Mouse (Mus musculus) thymus, adult 2 months (tissue): ENCODE measurements around the gene Pnisr. TPM values are rescaled to one million over a fixed set of nuclear protein-coding genes. Genes with fewer than 3 reads are reported as not detected.

Experiments
- DNase-seq: peaks from one replicate; pipeline ENCODE4 v3.0.0; 2021
- H3K27ac ChIP-seq: fragments of 200-500 bp; 2 replicates; pipeline ENCODE4 v1.5.1; 2012; ENCODE audit warnings: low read length, control low read depth; ENCODE audit not compliant: control insufficient read depth, insufficient read depth
- H3K27me3 ChIP-seq: fragments of 200-500 bp; 2 replicates; pipeline ENCODE4 v1.6.1; 2012; ENCODE audit warnings: mild to moderate bottlenecking, low read length, moderate library complexity, mixed read lengths; ENCODE audit not compliant: control insufficient read depth, insufficient read depth
- H3K36me3 ChIP-seq: fragments of 200-500 bp; 2 replicates; pipeline ENCODE4 v1.6.1; 2012; ENCODE audit warnings: mild to moderate bottlenecking, low read length, moderate library complexity; ENCODE audit not compliant: control insufficient read depth, insufficient read depth
- H3K4me1 ChIP-seq: fragments of 200-500 bp; replicated peaks from 2 replicates; pipeline ENCODE4 v1.6.1; 2012; ENCODE audit warnings: low read length; ENCODE audit not compliant: control insufficient read depth, insufficient read depth
- H3K4me3 ChIP-seq: fragments of 200-500 bp; 2 replicates; pipeline ENCODE4 v1.5.1; 2012; ENCODE audit warnings: mild to moderate bottlenecking, low read length, control low read depth, moderate library complexity; ENCODE audit not compliant: control insufficient read depth, insufficient read depth
- CTCF ChIP-seq: fragments of 200-500 bp; IDR thresholded peaks from 2 replicates; pipeline ENCODE4 v1.5.1; 2012; ENCODE audit warnings: mild to moderate bottlenecking, control low read depth, low read length, moderate library complexity, borderline replicate concordance; ENCODE audit not compliant: control insufficient read depth, poor library complexity, insufficient read depth; ENCODE audit errors: extremely low read depth
- POLR2A ChIP-seq: fragments of 200-500 bp; IDR thresholded peaks from 2 replicates; pipeline ENCODE4 v1.6.1; 2012; ENCODE audit warnings: mild to moderate bottlenecking, low read length, control low read depth, moderate library complexity; ENCODE audit not compliant: control insufficient read depth, poor library complexity, insufficient read depth; ENCODE audit errors: extremely low read depth
- WGBS: fragments of 180-500 bp; shearing (Covaris S2); methylation state at CpG from one replicate; pipeline ENCODE4 v1.1.7; 2018; 5-methylcytosine and 5-hydroxymethylcytosine counted together
- polyA plus RNA-seq: library from polyadenylated mRNA; depleted of rRNA; stranded (reverse); fragments of >200 nt; gene quantifications from 2 replicates; pipeline ENCODE4 v1.2.3, GENCODE M21; 2012; rRNA removed

Pnisr gene
- 122 TPM in 2 replicates for polyA plus RNA-seq

DNA sequence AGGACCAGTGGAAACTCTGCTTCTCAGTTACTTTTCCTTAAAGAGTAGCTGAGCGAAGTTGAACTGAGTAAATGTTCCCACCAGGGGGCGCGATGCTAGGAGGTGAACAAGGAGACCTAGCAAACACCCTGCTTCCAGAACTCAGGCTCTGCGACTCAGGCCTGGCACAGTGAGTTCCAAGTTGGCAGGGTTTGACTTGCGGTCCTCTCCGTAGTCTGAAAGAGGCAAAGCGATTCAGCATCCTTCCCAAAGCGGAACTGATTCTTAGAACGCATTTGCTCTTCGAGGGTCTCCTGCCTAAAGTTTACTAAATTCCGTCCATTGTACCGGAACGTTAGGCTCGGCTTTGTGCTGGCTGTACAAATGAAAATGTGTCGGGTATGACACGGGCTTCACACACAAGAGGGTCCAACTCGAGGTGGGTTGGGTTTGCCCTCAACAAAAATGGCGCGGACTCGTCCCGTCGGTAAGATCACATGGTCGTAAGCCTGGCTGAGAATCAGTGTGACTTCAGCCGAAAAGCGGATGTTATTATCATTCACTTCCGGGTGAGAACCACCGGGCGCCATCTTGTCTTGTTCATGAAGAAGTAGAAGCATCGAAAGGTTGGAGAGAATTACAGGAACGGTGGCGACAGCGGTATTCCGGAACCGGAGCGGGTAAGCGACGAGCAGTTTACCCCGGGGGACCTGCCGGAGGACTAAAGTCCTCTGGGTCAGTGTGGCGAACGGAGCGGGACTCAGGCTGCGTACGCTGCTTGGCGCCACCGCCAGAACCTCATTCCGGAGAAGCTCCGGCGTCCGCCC, at the start of gene Pnisr:
Pnisr (plus strand) TSS at position 103 of the 806 bp plus-strand sequence.
- H3K4me3 ChIP-seq = peak within 1 kb of the TSS; percentile 92
- WGBS = under 1% methylated on average over 50 of the region's 50 CpGs

DNA sequence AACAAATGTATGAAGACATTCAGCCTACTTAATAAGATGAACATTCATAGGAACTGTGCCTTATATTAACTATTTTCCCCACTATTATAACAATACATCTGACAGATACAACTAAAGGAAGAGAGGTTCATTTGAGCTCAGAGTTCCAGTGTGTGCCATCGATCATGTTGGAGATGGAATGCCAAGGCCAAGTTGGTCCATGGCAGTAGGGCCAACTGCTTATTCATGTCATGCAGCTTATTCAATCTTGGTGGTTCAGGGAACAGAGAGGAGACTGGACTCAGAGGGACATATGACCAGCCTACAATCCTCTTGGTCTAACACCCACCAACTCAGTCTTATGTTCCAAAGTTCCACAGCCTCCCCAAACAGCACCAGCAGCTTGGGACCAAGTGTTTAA, 46.4 kb upstream of the Pnisr start:
- H3K36me3 ChIP-seq = peaks cover 19% of the 10 kb centered on the region
- WGBS = 100% methylated on average over 1 of the region's 1 CpGs
- H3K27me3 ChIP-seq = no peaks in the 10 kb centered on the region
- no peak overlapping the region for H3K4me3 ChIP-seq
- no peak overlapping the region for H3K27ac ChIP-seq
- DNase-seq = no peak
- TF ChIP-seq CTCF = no peak
- no peak for TF ChIP-seq POLR2A
- H3K4me1 ChIP-seq = no peaks in the 10 kb centered on the region

More for the DNA sequence above, at the start of gene Pnisr:
- Histone ChIP-seq H3K4me1 (peaks cover 3% of the 10 kb centered on the region), H3K36me3 (no peaks in the 10 kb centered on the region), H3K27ac (peak within 1 kb of the TSS; percentile 88), H3K27me3 (no peaks in the 10 kb centered on the region)
- peak; percentile 91 for DNase-seq
- TF ChIP-seq CTCF = peak; percentile 83; the same call in 1 of the 2 replicates
- no peak for TF ChIP-seq POLR2A

DNA sequence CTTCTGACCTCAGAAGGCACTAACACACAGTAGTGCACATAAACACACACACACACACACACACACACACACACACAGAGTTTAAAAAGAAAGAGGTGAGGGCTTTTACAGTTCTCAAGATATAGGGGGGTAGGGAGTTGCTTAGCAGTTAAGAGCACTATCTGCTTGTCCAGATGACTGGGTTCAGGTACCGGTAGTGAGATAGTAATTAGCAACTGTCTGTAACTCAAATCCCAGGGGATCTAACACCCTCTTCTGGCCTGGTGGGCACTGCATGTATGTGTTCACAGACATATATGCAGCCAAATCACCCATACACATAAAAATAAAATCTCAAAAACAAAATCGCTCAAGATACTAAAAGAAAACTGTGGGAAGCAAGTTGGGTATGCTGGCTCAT, 45.8 kb upstream of the Pnisr start:
- 97% methylated on average over 2 of the region's 2 CpGs for WGBS
- no peak overlapping the region for H3K27ac ChIP-seq
- H3K4me3 ChIP-seq = no peak overlapping the region
- peaks cover 19% of the 10 kb centered on the region for H3K36me3 ChIP-seq
- H3K4me1 ChIP-seq = no peaks in the 10 kb centered on the region
- no peaks in the 10 kb centered on the region for H3K27me3 ChIP-seq
- TF ChIP-seq POLR2A (no peak), CTCF (no peak)
- DNase-seq = no peak

DNA sequence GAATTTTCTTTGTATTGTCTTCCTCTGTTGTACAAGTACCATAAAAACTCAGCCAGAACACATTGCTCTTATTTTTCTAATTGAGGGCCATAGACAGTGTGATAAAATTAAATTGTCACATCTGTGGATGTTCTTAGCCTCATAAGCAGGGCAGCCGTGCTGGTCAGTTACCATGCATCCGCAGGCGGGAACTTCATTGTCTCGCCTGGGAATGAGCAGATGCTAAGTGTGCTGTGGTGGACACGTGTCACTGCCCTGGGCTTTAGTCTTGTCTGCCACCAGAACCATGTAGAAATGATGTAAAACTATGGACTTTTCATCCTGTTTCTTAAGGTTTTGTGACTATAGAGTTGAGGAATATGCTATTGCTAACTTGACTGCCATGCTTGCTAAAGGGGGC, 40.2 kb upstream of the Pnisr start:
- H3K27ac ChIP-seq = no peak overlapping the region
- no peaks in the 10 kb centered on the region for H3K4me1 ChIP-seq
- H3K4me3 ChIP-seq = no peak overlapping the region
- WGBS = 96% methylated on average over 5 of the region's 5 CpGs
- no peaks in the 10 kb centered on the region for H3K27me3 ChIP-seq
- TF ChIP-seq CTCF = no peak
- no peak for TF ChIP-seq POLR2A
- H3K36me3 ChIP-seq = peaks cover 5% of the 10 kb centered on the region
- no peak for DNase-seq

DNA sequence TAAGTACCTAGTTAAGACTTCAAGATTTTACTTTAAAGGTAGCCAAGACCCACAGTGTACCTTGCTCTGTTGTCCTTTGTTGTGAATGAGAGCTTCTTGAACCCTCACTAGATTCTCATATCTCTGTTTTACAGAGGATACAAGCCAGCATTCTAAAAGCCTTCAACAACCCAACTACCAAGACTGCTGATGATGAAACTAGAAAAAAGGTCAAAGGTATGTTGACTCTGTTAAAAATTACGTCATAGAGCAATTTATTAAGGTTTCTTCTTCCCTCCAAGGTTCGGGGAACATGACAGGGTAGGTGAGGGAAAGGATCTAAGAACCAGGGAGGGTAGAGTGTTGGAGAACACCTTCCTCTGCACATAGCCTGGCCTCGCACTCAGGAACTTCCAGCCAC, 36.8 kb upstream of the Pnisr start:
- no peaks in the 10 kb centered on the region for H3K27me3 ChIP-seq
- H3K4me3 ChIP-seq = no peak overlapping the region
- no peak for DNase-seq
- H3K4me1 ChIP-seq = no peaks in the 10 kb centered on the region
- TF ChIP-seq POLR2A (no peak), CTCF (no peak)
- no peaks in the 10 kb centered on the region for H3K36me3 ChIP-seq
- 89% methylated on average over 3 of the region's 3 CpGs for WGBS
- H3K27ac ChIP-seq = no peak overlapping the region

DNA sequence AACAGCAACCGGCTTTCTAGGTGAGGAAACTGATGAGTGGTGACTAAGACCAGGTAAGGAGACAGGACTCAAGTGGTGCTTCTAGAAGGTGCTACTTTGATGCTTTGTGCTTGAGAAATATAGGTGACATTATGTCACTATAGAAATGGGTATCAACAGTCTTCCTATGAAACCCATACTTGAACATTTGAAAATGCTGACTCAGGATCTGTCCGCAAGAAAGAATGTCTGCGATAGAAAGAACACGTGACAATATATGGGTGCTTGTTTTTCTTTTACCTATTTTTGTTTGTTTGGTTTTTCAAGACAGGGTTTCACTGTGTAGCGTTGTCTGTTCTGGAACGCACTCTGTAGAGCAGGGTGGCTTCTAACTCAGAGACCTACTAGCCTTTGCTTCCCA, 34.7 kb upstream of the Pnisr start:
- no peak overlapping the region for H3K27ac ChIP-seq
- DNase-seq = no peak
- H3K4me3 ChIP-seq = no peak overlapping the region
- WGBS = 97% methylated on average over 6 of the region's 6 CpGs
- no peaks in the 10 kb centered on the region for H3K4me1 ChIP-seq
- TF ChIP-seq CTCF = no peak
- TF ChIP-seq POLR2A = no peak
- no peaks in the 10 kb centered on the region for H3K36me3 ChIP-seq
- no peaks in the 10 kb centered on the region for H3K27me3 ChIP-seq
